Mouse (Mus musculus): ENCODE measurements around the gene Slc17a9. TPM values are rescaled to one million over a fixed set of nuclear protein-coding genes. Genes with fewer than 3 reads are reported as not detected.
A peak's percentile ranks its signal among the peaks of the same experiment; 100 is the strongest.

Slc17a9 gene
- total RNA-seq, 2 experiments from 2014 or later = 9.0 to 19.4 TPM

DNA sequence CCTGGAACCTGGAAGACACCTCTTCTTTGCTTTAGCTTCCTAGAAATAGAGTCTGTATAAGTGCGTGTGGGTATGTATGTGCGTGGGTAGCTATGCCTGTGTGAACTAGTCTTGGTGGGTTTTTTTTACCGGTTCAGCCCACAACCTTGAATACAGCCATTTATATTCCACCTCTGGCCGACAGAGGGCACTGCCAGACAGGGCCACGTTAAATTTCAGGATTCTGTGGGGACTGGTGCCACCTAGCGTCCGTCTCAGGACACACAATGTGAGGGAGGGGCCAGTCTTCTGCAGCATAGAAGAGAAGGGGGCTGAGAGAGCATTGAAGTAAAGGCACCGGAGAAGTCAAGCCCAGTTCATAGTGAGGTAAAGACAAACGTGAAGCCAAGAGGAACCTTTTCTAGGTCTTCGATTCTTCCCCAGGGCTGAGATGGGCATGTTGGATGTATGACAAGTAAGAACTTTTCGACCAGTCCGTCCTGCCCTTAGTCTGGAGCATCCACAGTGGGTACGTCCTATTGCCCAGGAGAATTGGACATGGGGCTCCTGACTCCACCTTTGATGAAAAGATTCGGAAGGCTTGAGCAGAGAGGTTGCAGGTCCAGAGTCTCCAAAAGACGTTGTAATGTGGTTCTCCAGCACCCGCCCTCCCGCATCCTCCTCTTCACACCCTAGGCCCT lies 20.3 kb downstream of the Slc17a9 start:
- peak; percentile 98 for ATAC-seq (replicated peaks; ENCODE audit: poor library complexity, severe bottlenecking)

DNA sequence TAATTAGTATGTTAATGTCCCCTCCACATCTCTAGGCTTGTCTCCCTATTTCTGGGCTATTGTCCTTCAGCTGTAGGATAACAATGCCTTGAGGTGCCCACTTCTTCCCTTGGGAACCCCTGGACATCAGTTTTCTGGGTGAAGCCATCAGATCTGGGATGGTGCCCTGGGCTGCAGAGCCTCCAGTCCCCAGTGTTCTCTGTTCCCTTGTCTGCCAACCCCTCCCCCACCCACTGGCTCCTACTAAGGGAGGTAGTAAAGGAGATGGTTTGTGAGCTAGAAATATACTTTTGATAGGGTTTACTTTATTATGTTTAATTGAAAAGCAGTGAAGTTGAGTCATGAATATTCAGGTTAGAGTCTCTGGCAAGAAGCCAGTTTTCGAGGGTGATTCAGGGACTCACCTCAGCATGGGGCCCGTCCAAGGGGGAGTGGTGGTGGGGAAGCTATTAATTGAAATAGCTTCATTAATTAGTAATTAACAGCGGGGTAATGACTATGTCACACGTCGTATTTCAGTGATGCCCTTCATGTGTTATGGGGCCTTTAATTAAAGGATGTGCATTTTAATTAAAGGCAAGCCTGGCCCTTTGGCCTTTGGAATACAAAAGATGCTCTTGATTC lies 21.6 kb downstream of the Slc17a9 start:
- ATAC-seq (replicated peaks; ENCODE audit: poor library complexity, severe bottlenecking) = no peak

DNA sequence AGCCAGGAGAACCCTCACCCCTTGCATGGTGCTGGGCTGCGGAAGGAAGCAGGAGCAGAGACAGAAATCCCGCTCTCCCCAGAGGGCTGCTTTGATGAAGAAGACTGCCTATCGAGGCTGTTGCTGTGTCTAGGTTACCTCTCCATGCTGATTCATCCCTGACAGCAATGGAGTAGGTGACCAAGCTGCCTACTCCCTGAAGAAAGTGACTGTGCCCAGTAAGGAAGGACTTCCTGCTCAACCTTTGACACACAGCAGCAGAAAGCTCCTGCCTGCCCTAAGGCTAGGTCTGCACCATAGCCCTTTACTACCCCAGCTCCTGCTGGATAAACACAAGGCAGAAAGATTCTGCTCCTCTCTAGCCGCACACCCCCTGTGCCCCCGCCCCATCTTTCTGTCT lies 23.8 kb downstream of the Slc17a9 start:
- ATAC-seq (replicated peaks; ENCODE audit: poor library complexity, severe bottlenecking) = no peak

DNA sequence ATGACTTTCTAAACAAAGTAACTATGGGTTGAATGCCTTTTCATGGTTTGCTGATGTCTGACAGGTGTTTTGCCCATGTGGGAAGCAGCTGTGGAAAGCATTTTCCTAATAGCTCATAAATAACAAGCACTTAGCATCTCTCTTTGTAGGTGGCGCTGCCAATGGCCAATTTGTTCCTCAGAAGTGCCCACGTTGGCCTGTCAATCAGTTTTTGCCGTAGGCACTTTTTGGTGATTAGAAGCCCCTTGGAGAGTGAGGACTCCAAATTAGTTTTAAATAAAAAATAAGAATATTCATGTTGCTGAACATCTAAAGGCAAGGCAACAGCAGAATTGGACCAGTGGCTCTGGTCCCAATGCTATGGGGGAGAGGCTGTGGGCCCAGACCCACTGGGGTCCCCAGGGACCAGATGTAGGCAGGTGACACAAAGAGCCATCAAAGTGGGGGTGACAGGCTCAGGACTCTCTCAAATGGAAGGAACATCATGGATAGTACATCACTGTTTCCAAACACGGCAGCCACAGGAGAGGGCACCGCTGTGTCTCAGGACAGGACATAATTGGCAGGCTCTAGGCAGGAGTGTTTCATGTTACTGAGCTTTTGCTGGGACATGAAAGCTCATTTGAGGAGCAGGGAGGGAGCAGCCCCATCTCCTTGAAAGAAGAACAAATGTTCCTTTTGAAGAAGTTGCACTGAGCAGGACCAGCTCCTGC lies 30.1 kb downstream of the Slc17a9 start:
- ATAC-seq (replicated peaks; ENCODE audit: poor library complexity, severe bottlenecking) = no peak

DNA sequence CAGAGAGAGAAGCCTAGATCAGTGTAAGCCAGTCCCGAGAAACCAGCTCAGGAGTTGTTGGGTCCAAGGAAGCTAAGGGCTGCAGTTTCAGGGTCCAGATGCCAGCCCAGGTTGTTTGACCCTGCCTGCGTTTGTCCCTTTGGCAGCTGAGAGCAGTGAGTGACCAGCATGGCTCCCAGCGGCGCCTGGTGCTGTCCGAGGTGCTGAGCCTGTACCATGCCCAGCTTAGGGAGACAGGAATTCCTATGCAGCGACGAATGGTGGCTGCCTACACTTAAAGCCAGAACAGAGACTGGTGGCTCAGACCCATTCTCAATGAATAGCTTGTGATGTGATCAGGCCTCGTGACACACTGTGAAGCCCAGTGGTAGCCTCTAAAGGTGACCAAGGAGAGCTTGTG lies 30.8 kb downstream of the Slc17a9 start:
- ATAC-seq (replicated peaks; ENCODE audit: poor library complexity, severe bottlenecking) = peak; percentile 74

DNA sequence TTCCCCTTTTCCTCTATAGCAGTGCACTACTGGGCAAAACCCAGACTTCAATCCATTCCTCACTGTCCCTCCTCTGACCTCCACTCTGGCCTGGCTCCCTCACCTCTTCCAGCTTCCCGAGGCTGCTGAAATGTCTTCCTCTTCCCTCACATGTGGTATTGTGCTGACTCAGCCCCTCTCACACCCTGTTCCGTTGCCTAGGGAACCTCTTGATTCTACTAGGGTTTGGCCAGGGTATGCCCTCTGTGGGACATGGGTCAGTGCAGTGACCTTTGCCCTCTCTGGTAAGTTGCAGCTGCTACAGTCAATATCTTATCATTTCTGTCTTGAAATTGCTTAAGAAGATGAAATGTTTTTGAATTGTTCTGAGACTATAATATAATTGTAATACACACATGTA lies 31.7 kb downstream of the Slc17a9 start:
- ATAC-seq (replicated peaks; ENCODE audit: poor library complexity, severe bottlenecking) = no peak

DNA sequence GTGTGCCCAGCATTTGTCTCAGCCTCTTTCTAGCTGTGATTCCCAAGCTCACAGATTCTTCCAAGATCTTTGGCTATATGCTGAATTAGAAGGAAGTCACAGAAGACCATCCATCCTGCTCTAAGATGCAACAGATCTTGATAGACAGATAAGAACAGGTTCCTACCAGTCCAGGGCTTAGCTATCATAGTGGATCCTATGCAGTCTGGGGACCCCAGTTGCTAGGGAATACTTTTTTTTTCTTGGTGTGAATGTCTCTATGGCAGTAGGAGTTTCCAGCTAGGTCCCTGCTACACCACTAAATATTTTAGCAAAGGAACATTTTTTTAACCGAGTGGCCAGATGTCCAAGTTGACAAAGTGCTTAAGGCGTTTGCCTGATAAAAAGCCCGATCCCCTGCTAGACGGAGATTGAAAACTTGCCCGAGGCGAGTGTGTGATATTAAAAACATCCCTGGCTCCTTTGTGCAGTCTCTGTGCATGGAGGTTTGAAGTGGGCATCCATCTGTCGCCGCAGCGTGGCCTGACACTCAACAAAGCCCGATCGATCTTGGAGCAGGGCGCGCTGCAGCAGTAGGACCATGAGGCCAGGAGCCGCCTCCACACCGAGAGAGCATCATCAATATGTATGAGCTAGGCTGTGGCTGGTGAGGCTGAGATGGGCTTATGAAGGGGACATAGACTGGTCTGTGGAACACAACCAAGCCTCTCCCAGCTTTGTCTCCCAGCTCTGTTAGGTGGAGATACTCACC lies 33.6 kb downstream of the Slc17a9 start:
- no peak for ATAC-seq (replicated peaks; ENCODE audit: poor library complexity, severe bottlenecking)

DNA sequence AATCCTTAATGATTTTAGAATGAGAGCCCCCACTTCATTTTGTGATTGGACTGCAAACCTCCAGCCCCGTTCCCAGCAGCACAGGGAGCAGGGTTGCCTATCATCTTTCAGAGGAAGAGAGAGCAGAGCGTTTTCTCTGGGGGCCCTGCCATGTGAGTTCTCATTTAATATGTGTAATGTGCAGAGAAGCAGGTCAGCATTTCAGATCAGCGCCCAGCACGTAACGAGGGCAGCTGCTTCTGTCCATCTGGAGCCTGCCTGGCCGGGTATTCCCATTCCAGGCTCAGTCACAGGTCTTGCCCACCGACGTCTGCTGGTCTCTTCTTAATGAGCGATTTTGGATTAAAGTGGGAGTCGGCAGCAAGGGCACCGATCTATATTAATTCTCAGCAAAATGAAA lies 39.9 kb downstream of the Slc17a9 start:
- no peak for ATAC-seq (replicated peaks; ENCODE audit: poor library complexity, severe bottlenecking)

DNA sequence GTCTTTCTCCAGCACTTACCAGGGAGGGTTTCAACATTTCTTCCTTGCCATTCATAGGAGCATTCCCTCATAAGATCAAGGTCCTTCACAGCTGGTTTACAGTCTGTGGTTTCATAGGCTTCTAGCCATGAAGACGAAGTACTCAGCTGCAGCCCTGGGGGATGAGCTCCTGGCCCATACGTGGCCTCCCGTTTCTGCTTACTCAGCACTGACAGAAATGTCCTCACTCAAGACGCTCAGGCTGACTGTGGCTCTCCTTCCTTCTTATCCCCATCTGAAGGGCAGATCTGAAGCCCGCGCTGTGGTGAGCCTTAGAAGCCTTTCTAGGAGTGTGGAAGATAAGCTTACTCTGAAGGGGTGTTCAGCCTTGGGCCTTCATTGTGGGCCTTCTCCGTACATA lies 40.6 kb downstream of the Slc17a9 start:
- no peak for ATAC-seq (replicated peaks; ENCODE audit: poor library complexity, severe bottlenecking)

DNA sequence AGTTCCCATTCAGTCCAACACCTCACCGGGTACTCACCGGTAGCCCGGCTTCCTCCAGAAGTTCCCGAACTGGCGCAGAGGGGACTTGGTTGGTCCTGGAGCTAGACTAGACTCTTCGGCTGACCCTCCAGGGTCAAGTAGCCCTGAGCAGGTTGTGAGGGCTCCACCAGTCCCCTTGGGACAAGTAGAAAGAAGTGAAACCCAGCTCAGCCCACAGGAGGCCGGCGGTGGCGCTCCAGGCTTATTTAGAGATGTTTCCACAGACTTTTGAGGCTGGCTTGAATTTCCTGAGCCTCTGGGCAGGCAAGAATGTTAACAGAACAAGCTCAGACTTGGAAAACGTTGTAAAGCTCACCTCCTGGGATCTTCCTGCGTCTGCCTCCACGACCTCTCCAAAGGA lies 50.2 kb downstream of the Slc17a9 start:
- no peak for ATAC-seq (replicated peaks; ENCODE audit: poor library complexity, severe bottlenecking)

DNA sequence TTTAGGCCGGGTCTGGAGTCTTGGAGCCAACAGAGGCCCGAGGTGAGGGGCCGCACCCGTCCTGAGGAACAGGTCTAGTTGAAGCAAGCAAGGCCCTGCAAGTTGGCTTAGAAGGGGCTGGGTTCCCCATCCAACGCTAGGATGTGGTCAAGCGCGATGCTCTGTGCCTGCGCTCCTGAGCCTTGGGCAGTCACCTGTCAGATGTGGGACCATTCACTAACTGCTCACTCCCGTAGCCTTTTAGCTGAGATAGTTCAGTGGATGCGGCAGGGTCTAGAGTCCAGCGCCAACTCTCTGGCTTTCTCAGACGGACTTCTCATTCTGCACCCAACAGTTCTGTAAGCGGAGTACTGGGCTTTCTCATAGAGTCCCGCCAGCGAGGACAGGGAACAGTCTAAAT lies 50.6 kb downstream of the Slc17a9 start:
- ATAC-seq (replicated peaks; ENCODE audit: poor library complexity, severe bottlenecking) = no peak

DNA sequence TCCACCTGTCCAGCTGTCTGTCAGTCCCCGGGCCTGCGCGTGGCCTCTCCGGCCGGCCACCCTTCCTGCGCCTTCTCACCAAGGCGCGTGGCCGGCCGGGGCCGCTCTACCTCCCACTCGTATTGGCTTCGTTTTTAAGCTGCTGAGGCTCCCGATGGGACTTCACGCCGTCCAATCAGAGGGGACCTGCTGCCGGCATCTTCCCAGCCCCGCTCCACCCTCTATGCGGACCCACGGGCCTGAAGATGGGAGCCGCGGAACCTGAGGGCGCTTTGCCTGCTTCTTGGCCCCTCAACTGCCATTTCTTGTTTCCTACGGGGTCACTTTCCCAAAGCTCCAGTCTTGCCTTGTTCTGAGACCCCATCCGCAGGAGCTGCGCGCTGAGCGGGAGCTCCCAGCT lies 51.7 kb downstream of the Slc17a9 start, which contains the start of gene Bhlhe23:
Bhlhe23 (minus strand) TSS at position 108 of the 400 bp plus-strand sequence.
- ATAC-seq (replicated peaks; ENCODE audit: poor library complexity, severe bottlenecking) = no peak

DNA sequence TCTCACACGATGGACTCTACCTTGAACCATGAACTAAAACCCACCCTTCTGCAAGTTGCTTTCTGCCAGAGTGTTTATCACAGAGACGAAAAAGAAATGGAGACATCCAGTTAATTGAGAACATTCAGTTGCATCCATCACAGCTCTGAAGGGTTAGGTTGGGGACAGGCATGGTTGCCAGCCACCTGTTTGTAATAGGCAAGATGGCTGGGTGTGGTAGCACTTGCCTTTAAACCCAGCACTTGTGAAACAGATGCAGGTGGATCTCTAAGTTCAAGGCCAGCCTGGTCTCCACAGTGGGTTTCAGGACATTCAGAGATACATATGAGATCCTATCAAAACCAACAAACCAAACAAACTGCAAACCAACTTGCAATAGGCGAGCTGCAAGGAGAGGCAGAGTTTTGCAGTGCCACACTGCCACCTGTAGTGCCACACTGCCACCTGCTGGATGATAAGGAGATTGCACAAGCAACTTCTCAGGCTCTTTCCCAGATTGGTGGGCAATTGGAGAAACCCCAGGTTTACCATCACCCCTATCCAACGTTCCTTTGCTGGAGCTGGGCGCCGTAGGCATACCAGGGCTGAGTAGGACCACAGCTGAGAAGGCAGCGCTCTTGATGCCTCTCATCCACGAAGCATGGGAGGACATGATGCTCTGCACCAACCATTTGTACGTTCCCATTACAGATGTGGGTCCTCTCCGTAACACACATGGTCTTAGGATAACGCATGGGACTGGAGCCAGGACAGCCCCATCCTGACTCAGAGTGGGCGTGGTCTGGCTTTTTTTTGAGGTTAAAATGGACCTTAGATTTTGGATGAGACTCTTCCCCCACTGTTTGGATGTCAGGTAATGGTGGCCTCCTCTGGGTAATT lies 54.4 kb downstream of the Slc17a9 start:
- peak; percentile 82 for ATAC-seq (replicated peaks; ENCODE audit: poor library complexity, severe bottlenecking)

DNA sequence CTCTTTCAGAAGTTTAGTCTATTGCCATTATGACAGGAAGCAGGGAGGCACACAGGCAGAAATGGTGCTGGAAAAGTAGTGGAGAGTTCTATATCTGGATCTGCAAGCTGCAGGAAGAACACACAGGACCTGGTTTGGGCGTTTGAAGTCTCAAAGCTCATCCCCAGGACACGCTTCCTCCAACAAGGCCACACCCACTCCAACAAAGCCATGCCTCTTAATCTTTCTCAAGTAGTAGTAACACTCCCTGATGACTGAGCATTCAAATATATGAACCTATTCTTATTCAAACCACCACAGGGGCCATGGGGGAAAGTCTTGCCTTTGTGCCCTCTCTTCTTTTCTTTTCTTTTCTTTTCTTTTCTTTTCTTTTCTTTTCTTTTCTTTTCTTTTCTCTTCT lies 55.2 kb downstream of the Slc17a9 start:
- ATAC-seq (replicated peaks; ENCODE audit: poor library complexity, severe bottlenecking) = no peak

DNA sequence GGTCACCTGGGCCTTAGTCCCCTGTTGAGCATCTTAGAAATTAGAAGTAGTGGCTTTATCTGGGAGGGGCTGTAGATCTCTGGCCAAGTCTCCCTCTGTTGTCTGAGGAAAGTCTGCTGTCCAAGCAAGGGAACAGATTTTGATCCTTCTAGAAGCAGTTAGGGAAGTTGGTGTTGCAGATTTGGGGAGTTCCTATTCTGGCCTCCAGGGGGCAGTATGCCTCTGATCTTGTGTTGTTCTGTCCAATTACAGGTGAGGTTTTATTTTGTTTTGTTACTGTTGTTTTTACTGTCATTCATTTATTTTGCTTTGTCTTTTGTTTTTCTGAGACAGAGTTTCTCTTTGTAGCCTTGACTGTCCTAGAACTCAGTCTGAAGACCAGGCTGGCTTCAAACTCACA lies 61.7 kb downstream of the Slc17a9 start:
- peak; percentile 69 for ATAC-seq (replicated peaks; ENCODE audit: poor library complexity, severe bottlenecking)

DNA sequence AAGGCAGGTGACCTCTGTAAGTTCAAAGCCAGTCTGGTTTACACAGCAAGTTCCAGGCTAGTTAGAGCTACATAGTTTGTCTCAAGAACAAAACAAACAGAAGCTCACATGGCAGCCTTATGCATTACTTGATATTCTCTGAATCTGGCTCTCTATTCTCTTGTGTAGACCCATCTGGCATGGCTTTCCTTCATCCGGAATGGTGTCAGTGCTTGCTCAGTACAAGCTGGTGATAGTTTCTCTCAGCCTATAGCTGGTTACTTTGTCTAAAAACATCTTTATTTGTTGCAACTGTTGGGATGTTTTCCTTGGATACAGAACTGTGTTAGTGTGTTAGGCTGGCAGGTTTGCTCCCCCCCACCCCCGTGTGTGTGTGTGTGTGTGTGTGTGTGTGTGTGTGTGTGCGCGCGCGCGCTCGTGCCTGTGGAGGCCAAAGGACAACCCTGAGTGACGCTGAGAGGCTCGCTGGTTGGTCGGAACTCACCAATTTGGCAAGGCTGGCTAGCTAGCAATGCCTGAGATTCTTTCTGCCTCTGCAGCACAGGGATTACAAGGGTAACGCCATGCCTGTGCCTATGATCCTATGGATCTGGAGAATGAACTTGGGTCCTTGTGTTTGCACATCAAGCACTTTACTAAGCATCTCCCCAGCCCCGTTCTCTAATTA lies 62.6 kb downstream of the Slc17a9 start:
- no peak for ATAC-seq (replicated peaks; ENCODE audit: poor library complexity, severe bottlenecking)

DNA sequence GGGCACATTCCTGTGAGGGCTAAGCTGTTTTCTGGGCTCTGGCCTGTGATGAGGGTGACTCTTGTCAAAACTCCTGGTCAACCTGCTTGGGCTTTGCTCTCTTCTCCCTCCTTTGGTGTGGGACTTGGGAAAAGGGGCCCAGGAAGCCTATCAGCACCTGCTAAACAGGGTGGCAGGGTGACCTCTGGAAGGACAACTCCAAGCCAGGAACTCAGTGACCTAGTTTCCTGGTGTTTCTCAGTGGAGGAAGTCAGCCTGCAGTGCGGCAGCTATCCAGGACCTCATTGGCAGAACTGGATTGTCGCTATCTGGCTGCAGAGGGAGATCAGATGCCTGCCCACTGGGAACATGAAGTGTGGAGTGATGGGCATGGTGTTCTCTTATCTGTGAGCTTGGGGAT lies 63.3 kb downstream of the Slc17a9 start:
- ATAC-seq (replicated peaks; ENCODE audit: poor library complexity, severe bottlenecking) = no peak

DNA sequence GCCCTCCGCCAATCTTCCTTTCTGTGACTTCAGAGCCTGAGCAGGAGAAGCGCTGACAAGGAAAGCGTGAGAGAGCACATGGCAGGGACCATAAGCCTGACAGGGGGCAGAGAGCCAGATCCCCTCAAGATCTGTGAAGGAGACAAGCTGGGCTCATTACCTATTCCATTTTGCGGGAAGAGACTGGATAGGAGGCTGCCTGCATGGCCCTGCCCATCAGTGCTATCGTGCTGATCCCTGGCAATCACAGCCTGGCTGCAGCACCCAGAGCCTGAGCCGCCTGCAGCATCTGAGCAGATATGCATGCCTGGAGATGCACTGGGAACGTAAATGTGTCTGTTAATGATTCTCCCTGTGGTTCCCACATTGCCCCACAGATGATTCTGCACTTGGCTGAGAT lies 63.8 kb downstream of the Slc17a9 start:
- no peak for ATAC-seq (replicated peaks; ENCODE audit: poor library complexity, severe bottlenecking)

DNA sequence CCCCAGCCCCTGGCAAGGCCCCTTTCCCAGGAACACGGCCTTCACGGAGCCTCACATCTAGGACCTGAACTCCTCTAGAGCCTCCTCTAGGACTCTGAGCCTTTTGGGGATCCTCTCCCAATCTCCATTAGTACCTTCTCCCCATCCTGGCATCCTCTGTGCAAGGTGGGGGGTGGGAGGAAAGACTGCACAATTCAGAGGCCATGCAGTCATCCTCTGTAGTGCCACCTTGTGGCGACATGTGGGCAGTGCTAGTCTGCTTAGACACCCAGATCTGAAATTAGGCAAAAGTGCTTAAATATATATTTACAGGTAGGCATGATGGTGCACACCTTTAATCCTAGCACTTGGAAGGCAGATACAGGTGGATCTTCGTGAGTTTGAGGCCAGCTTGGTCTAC lies 66.6 kb downstream of the Slc17a9 start:
- ATAC-seq (replicated peaks; ENCODE audit: poor library complexity, severe bottlenecking) = peak; percentile 73
